ENCODE assay signal across 1 mouse cellular context in genomic region chr11:72207204-72207833, GRCm38 (mm10).
TF ChIP-seq lines count a peak whose summit lies in the region.

TSS of gene 4933427D14Rik (minus strand) at chr11:72207459.
TSS of gene Txndc17 (plus strand) at chr11:72207547.

TF ChIP-seq in MEL, 35 proteins besides CTCF, POLR2A, EP300 and RAD21 (continued from another document):
- TF ChIP-seq UBTF (IDR thresholded peaks at IDR 0.05; ENCODE audit: borderline replicate concordance, insufficient read depth, low read depth, low read length): 0 out of 2 replicates have a peak, but pooled peaks have one; percentile 74
- no peak for TF ChIP-seq USF2 (IDR thresholded peaks at IDR 0.05; ENCODE audit: borderline replicate concordance in 1 of 2, insufficient read depth in 1 of 2, low read depth in 1 of 2, low read length in 2 of 2)
- TF ChIP-seq MYC (IDR thresholded peaks at IDR 0.05; ENCODE audit: low read depth, low read length): peak; percentile 30; the same call in 1 of the 2 replicates
- TF ChIP-seq CHD1 (IDR thresholded peaks at IDR 0.05; ENCODE audit: low read depth, low read length): no peak
- no peak for TF ChIP-seq MEF2A (IDR thresholded peaks at IDR 0.05; ENCODE audit: extremely low read depth, insufficient replicate concordance, low read depth, low read length, poor library complexity, severe bottlenecking)
- peak; percentile 88 for TF ChIP-seq HCFC1 (IDR thresholded peaks at IDR 0.05; ENCODE audit: low read depth, low read length)
- TF ChIP-seq MAX (IDR thresholded peaks at IDR 0.05; ENCODE audit: low read length): no peak
